Mouse (Mus musculus): ENCODE data around the gene Hsp90ab1.

GRCm38 (mm10) chr17:45595736-45596390, 22.8 kb upstream of the Hsp90ab1 start:
- TF ChIP-seq CTCF (IDR thresholded peaks at IDR 0.05; ENCODE audit: low read depth) (no peak), EP300 (optimal IDR thresholded peaks at IDR 0.05) (no peak)
